Mouse (Mus musculus): ENCODE results near the gene Cdc42ep3.

The Cdc42ep3 gene

DNA sequence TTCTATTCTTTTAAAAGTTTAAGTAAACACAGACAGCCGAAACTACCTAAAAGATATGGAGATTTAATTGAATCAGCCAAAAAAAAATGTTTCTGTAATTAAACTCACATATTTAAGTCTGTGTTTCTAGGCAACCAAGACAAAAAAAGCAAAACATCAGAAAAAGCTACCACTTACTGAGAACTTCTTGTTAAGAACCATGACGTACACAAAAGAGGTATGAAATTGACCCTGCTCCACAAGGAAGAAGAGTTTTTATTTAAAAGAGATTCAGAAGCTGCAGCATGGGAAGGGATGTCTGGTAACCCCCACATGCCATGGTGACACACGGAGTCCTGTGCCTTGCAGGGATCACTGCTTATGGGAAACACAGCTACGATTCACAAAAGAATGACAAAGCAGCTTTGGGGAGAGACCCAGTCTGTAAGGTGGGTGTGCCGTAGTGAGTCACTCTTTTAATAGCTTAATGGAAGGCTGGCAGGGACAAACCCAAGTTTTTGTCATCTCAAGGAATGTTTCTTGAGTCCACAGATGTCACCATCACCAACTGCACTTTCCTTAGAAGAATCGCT is 69.8 kb downstream of the Cdc42ep3 start:
- DNase-seq, result no peak
